Mouse (Mus musculus): ENCODE results near the gene Lrrc28. TPM values are rescaled to one million over a fixed set of nuclear protein-coding genes. Genes with fewer than 3 reads are reported as not detected.

Lrrc28 gene
- polyA plus RNA-seq (2014; fragmentation: Nextera tagmentation; extraction: Ambion mirVana), result 10.8 and 11.5 TPM in 2 replicates

DNA sequence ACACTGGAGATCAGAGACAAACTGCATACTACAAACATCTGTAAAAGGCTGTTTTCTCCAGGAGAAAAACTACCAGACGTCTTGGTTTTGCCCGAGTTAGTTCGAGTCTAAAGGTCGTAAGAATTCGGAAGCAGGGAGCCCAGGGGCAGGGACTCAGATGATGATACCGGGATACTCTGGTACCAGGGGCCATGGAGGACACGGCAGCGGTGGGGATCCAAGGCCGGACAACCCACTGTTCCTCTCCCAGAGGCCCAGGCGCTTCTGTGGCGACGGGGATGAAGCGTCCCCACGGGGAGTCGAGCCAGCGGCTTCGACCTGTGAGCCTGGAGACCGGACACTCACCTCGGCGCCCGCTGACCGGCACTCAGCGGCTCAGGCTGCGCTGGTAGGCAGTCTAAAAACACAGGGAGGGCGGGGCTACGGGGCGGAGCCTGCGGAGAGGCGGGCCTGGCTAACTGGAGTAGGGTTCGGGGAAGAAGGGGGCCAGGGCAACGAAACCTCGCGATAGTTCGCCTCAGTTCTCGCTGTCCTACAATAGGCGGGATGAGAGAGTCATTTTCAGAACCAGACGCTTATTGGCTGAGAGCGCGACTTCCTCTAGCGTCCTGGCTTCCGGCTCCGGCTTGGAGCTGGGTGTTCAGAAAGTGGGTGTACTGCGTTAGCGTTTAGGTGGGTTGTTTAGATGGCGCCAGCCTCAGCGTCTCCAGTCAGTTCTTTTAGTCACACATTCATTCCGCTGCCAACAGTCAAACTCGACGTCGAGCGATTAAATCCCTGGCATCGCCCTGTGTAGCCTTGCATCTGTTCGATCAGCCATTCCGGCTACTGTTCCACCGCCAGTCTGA, at the start of gene Lrrc28:
Gene Lrrc28 (minus strand): TSS at position 436 of the 848 bp plus-strand sequence.
- ATAC-seq (replicated peaks; ENCODE audit: insufficient number of reproducible peaks, low FRiP score, low TSS enrichment), result peak; percentile 99
- Histone ChIP-seq H3K9ac (ENCODE audit: low read depth, low read length) (peak within 1 kb of the TSS; percentile 92), H3K4me3 (ENCODE audit: low read depth, low read length) (peak within 1 kb of the TSS; percentile 81), H3K4me2 (peak within 1 kb of the TSS; percentile 87), H3K27ac (ENCODE audit: low read depth, low read length) (peak within 1 kb of the TSS; percentile 87), H3K36me3 (ENCODE audit: control insufficient read depth, insufficient read depth, low read length) (no peaks in the 10 kb centered on the region), H3K27me3 (ENCODE audit: control insufficient read depth, insufficient read depth, low read length) (no peaks in the 10 kb centered on the region), H3K9me3 (replicated peaks; ENCODE audit: control insufficient read depth, low read length) (no peaks in the 10 kb centered on the region), H3K4me1 (ENCODE audit: control insufficient read depth, insufficient read depth, low read length) (peaks cover 16% of the 10 kb centered on the region)
- WGBS (ENCODE audit: insufficient replicate concordance), result under 1% methylated on average over 55 of the region's 55 CpGs

DNA sequence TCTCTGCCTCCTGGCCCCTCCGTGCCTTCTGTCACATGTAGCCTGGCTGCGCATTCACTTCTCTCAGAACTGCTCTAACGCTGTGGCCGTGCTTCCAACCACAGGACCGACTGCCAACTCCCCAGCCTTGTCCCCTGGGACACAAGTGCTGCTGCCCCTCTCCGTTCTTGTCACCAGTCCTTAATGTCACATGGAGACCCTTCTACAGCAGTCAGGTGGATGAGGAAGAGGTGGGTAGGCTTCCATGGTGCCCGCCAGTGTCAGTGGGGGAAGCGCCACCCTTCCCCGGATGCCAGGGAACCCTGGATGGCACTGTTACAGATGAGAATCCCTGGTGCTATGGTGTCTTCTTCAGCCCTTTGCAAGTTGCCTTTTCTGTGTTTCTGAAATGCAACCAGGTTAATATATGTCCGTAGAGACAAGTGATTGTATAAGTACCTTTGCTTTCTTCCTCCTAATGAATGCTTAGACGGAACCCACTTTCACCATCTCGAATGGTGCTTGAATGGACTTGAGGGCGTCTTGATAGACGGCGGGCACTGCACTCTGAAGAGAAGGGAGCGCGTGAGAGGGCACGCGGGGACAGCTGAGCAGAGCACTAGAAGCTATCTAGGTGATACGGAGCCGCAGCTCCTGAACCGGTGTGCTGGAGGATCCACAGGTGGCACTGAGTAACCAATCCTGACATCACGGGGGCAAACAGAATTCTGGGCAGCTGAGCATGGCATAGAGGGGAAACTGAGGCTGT, 47.9 kb upstream of the Lrrc28 start:
- ATAC-seq (replicated peaks; ENCODE audit: insufficient number of reproducible peaks, low FRiP score, low TSS enrichment), result no peak

GRCm38 (mm10) chr7:67692141-67692540, 47.1 kb upstream of the Lrrc28 start:
- ATAC-seq (replicated peaks; ENCODE audit: insufficient number of reproducible peaks, low FRiP score, low TSS enrichment), result no peak
- Histone ChIP-seq H3K9me3 (replicated peaks; ENCODE audit: control insufficient read depth, low read length) (no peaks in the 10 kb centered on the region), H3K36me3 (ENCODE audit: control insufficient read depth, insufficient read depth, low read length) (no peaks in the 10 kb centered on the region), H3K4me1 (ENCODE audit: control insufficient read depth, insufficient read depth, low read length) (peaks cover 29% of the 10 kb centered on the region), H3K4me3 (ENCODE audit: low read depth, low read length) (no peak overlapping the region), H3K9ac (ENCODE audit: low read depth, low read length) (no peak overlapping the region), H3K27me3 (ENCODE audit: control insufficient read depth, insufficient read depth, low read length) (no peaks in the 10 kb centered on the region), H3K4me2 (no peak overlapping the region), H3K27ac (ENCODE audit: low read depth, low read length) (no peak overlapping the region)
- 39% methylated on average over 3 of the region's 3 CpGs for WGBS (ENCODE audit: insufficient replicate concordance)

More for the DNA sequence above, 47.9 kb upstream of the Lrrc28 start:
- Histone ChIP-seq H3K9ac (ENCODE audit: low read depth, low read length) (no peak overlapping the region), H3K9me3 (replicated peaks; ENCODE audit: control insufficient read depth, low read length) (no peaks in the 10 kb centered on the region), H3K27ac (ENCODE audit: low read depth, low read length) (no peak overlapping the region), H3K4me2 (no peak overlapping the region), H3K36me3 (ENCODE audit: control insufficient read depth, insufficient read depth, low read length) (no peaks in the 10 kb centered on the region), H3K4me3 (ENCODE audit: low read depth, low read length) (no peak overlapping the region), H3K4me1 (ENCODE audit: control insufficient read depth, insufficient read depth, low read length) (peaks cover 29% of the 10 kb centered on the region), H3K27me3 (ENCODE audit: control insufficient read depth, insufficient read depth, low read length) (no peaks in the 10 kb centered on the region)
- WGBS (ENCODE audit: insufficient replicate concordance), result 89% methylated on average over 23 of the region's 23 CpGs

DNA sequence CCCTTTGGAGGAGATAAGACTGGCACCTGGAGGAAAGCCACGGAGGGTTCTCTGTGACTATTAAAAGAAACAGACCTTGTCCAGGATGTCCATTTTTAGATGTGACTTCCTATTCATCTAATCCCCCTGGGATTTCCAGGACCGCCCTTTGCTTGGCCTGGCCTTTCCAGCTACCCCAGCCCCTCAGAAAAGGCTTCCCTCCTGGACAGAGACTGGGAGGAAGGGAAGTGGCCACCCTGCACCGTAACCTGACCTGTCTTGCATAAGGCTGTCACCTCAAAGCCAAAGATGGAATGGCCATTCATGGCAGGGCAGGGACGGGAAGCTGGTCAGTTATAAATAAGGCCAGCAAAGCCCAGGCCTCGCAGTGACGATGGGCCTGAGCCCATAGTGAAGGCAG, 46.0 kb upstream of the Lrrc28 start:
- Histone ChIP-seq H3K27ac (ENCODE audit: low read depth, low read length) (peak overlapping the region; percentile 47), H3K27me3 (ENCODE audit: control insufficient read depth, insufficient read depth, low read length) (no peaks in the 10 kb centered on the region), H3K9ac (ENCODE audit: low read depth, low read length) (no peak overlapping the region), H3K4me3 (ENCODE audit: low read depth, low read length) (no peak overlapping the region), H3K9me3 (replicated peaks; ENCODE audit: control insufficient read depth, low read length) (no peaks in the 10 kb centered on the region), H3K36me3 (ENCODE audit: control insufficient read depth, insufficient read depth, low read length) (no peaks in the 10 kb centered on the region), H3K4me1 (ENCODE audit: control insufficient read depth, insufficient read depth, low read length) (peaks cover 29% of the 10 kb centered on the region), H3K4me2 (no peak overlapping the region)
- ATAC-seq (replicated peaks; ENCODE audit: insufficient number of reproducible peaks, low FRiP score, low TSS enrichment), result 0 out of 2 replicates have a peak, but pooled peaks have one; percentile 18
- WGBS (ENCODE audit: insufficient replicate concordance), result 39% methylated on average over 6 of the region's 6 CpGs

DNA sequence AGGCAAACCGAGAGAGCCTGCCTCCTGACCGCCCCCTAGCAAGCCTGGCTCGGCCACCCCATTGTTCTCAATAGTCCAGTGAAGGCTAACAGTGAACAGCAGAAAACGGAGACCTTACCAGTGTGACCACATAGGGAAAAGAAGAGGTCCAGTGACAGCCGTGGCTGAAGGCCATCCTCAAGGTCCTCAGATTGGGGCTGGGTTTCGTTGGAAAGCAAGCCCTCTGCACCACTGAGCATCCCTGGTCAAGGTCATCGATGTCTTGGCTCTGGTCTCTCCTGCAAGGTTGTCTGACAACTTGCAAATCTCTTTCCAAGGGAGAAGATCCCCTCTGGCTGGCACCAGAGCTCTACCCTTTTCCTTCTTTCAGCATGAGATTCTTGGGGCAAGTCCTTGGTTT, 44.7 kb upstream of the Lrrc28 start:
- WGBS (ENCODE audit: insufficient replicate concordance), result 76% methylated on average over 7 of the region's 7 CpGs
- Histone ChIP-seq H3K27ac (ENCODE audit: low read depth, low read length) (no peak overlapping the region), H3K4me1 (ENCODE audit: control insufficient read depth, insufficient read depth, low read length) (peaks cover 29% of the 10 kb centered on the region), H3K9ac (ENCODE audit: low read depth, low read length) (no peak overlapping the region), H3K36me3 (ENCODE audit: control insufficient read depth, insufficient read depth, low read length) (peaks cover 6% of the 10 kb centered on the region; the same call in 1 of the 2 replicates), H3K27me3 (ENCODE audit: control insufficient read depth, insufficient read depth, low read length) (no peaks in the 10 kb centered on the region), H3K4me3 (ENCODE audit: low read depth, low read length) (no peak overlapping the region), H3K4me2 (no peak overlapping the region), H3K9me3 (replicated peaks; ENCODE audit: control insufficient read depth, low read length) (no peaks in the 10 kb centered on the region)
- ATAC-seq (replicated peaks; ENCODE audit: insufficient number of reproducible peaks, low FRiP score, low TSS enrichment), result no peak

DNA sequence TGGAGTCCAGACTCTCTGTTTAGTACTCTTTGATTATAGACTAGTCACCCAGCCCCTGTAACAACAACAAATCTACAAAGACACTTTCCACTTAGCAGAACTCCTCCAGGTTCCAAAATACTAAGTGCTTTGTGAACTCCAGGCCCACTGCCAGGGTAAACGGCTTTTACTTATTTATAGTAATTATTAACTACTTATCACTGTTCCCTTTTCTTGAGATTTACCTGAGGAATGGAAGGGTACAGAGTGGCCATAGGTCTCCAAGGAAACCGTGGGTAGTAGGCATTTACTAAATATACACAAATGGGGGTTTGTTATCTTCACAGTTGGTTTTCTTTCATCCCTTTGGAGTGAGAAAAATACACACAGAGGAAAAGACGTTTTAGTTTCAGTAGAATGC, 43.2 kb upstream of the Lrrc28 start:
- 26% methylated on average over 3 of the region's 3 CpGs for WGBS (ENCODE audit: insufficient replicate concordance)
- no peak for ATAC-seq (replicated peaks; ENCODE audit: insufficient number of reproducible peaks, low FRiP score, low TSS enrichment)
- peaks cover 29% of the 10 kb centered on the region for H3K4me1 ChIP-seq (ENCODE audit: control insufficient read depth, insufficient read depth, low read length)

DNA sequence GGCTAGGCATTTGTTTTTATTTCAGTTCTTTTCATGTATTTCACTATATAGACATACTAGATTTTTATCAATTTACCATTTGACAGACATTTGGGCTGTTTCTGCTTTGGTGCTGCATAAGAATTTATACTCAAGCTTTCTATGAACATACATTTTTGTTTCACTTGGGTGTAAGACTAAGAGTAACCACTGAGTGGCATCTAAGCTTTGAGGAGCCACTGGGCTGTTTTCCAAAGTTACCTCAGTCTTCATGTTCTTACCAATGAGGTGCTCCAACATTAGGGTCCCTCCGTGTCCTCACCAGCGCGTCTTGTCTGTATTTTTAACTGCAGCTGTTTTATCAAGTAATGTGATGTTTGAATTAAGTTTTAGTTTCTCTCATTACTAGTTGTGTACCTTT, 41.5 kb upstream of the Lrrc28 start:
- Histone ChIP-seq H3K4me2 (no peak overlapping the region), H3K27me3 (ENCODE audit: control insufficient read depth, insufficient read depth, low read length) (no peaks in the 10 kb centered on the region), H3K36me3 (ENCODE audit: control insufficient read depth, insufficient read depth, low read length) (peaks cover 9% of the 10 kb centered on the region; the same call in 1 of the 2 replicates), H3K27ac (ENCODE audit: low read depth, low read length) (no peak overlapping the region), H3K4me1 (ENCODE audit: control insufficient read depth, insufficient read depth, low read length) (peaks cover 16% of the 10 kb centered on the region), H3K4me3 (ENCODE audit: low read depth, low read length) (no peak overlapping the region), H3K9me3 (replicated peaks; ENCODE audit: control insufficient read depth, low read length) (no peaks in the 10 kb centered on the region), H3K9ac (ENCODE audit: low read depth, low read length) (no peak overlapping the region)
- ATAC-seq (replicated peaks; ENCODE audit: insufficient number of reproducible peaks, low FRiP score, low TSS enrichment), result no peak
- 91% methylated on average over 3 of the region's 3 CpGs for WGBS (ENCODE audit: insufficient replicate concordance)

More for the DNA sequence above, 43.2 kb upstream of the Lrrc28 start:
- H3K36me3 ChIP-seq (ENCODE audit: control insufficient read depth, insufficient read depth, low read length), result peaks cover 9% of the 10 kb centered on the region; the same call in 1 of the 2 replicates
- H3K4me3 ChIP-seq (ENCODE audit: low read depth, low read length), result no peak overlapping the region
- no peak overlapping the region for H3K27ac ChIP-seq (ENCODE audit: low read depth, low read length)
- no peak overlapping the region for H3K9ac ChIP-seq (ENCODE audit: low read depth, low read length)
- no peak overlapping the region for H3K4me2 ChIP-seq
- H3K27me3 ChIP-seq (ENCODE audit: control insufficient read depth, insufficient read depth, low read length), result no peaks in the 10 kb centered on the region
- no peaks in the 10 kb centered on the region for H3K9me3 ChIP-seq (replicated peaks; ENCODE audit: control insufficient read depth, low read length)

GRCm38 (mm10) chr7:67683006-67683405, 37.9 kb upstream of the Lrrc28 start:
- H3K4me1 ChIP-seq (ENCODE audit: control insufficient read depth, insufficient read depth, low read length), result peaks cover 2% of the 10 kb centered on the region; the same call in 1 of the 2 replicates
- no peak overlapping the region for H3K27ac ChIP-seq (ENCODE audit: low read depth, low read length)
- H3K4me3 ChIP-seq (ENCODE audit: low read depth, low read length), result no peak overlapping the region
- peaks cover 14% of the 10 kb centered on the region for H3K36me3 ChIP-seq (ENCODE audit: control insufficient read depth, insufficient read depth, low read length)
- 77% methylated on average over 16 of the region's 16 CpGs for WGBS (ENCODE audit: insufficient replicate concordance)
- no peaks in the 10 kb centered on the region for H3K27me3 ChIP-seq (ENCODE audit: control insufficient read depth, insufficient read depth, low read length)
- H3K9ac ChIP-seq (ENCODE audit: low read depth, low read length), result no peak overlapping the region
- no peak overlapping the region for H3K4me2 ChIP-seq
- ATAC-seq (replicated peaks; ENCODE audit: insufficient number of reproducible peaks, low FRiP score, low TSS enrichment), result no peak
- H3K9me3 ChIP-seq (replicated peaks; ENCODE audit: control insufficient read depth, low read length), result no peaks in the 10 kb centered on the region
